Mouse (Mus musculus) C2C12 (cell line): Measurements from ENCODE around the gene Spdef.

Experiments used
- CTCF ChIP-seq: IDR thresholded peaks from one replicate; pipeline ENCODE4 v1.5.1; 2011; ENCODE audit not compliant: control insufficient read depth, insufficient read depth, insufficient read length
- FOSL1 ChIP-seq: IDR thresholded peaks from one replicate; pipeline ENCODE4 v1.8.0; 2011; ENCODE audit warnings: mild to moderate bottlenecking, low read length; ENCODE audit not compliant: poor library complexity, insufficient read depth, severe bottlenecking
- MAX ChIP-seq: IDR thresholded peaks from one replicate; pipeline ENCODE4 v1.6.1; 2011; ENCODE audit warnings: mild to moderate bottlenecking, control low read depth
- MYOD1 ChIP-seq: IDR thresholded peaks from one replicate; pipeline ENCODE4 v1.6.1; 2011; ENCODE audit warnings: low read depth; ENCODE audit not compliant: control insufficient read depth, insufficient read length
- MYOG ChIP-seq: IDR thresholded peaks from one replicate; pipeline ENCODE4 v1.6.1; 2011; ENCODE audit not compliant: control insufficient read depth, insufficient read length; ENCODE audit errors: extremely low read depth
- USF1 ChIP-seq: IDR thresholded peaks from one replicate; pipeline ENCODE4 v1.6.1; 2011; ENCODE audit warnings: low read depth, mild to moderate bottlenecking, control low read depth, moderate library complexity

DNA sequence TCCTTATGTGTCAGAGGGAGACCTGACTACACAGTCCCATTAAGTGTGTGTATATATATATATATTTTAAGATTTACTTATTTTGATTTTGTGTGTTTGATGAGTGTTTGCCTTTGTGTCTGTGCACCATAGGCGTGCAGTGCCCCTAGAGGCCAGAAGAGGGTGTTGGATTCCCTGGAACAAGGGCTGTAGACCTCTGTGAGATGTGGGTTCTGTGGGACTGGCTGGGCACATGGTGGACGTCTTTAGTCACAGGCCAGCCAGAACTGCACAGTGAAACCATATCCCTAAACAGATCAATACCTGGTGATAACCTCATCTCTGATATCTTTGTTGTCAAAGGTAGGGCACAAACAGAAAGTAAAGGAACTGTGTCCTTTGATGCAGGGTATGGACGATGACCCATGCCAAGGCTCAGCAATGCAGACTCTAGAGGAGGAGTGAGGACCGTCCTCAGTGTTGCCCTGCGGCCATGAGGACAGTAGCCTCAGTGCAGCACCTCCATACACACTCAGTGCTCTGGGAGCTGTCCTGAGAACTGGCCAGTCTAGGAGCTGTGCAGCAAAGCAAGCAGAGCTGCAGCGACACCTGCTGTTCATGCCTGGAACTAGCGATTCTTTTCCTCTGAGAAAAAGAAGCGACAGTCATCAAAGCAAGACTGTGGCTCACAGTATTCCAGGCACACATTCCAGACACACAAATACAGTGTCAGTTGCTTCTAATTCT, 40.2 kb upstream of the Spdef start:
- TF ChIP-seq CTCF (no peak), FOSL1 (no peak), MYOG (no peak), MYOD1 (no peak), USF1 (no peak), MAX (no peak)
